Mouse (Mus musculus): Measurements from ENCODE around the gene M1ap. TPM values are rescaled to one million over a fixed set of nuclear protein-coding genes. Genes with fewer than 3 reads are reported as not detected.
A peak's percentile ranks its signal among the peaks of the same experiment; 100 is the strongest.

The M1ap gene
- polyA plus RNA-seq, 1 experiment from 2014 or later, result 12.3 TPM

DNA sequence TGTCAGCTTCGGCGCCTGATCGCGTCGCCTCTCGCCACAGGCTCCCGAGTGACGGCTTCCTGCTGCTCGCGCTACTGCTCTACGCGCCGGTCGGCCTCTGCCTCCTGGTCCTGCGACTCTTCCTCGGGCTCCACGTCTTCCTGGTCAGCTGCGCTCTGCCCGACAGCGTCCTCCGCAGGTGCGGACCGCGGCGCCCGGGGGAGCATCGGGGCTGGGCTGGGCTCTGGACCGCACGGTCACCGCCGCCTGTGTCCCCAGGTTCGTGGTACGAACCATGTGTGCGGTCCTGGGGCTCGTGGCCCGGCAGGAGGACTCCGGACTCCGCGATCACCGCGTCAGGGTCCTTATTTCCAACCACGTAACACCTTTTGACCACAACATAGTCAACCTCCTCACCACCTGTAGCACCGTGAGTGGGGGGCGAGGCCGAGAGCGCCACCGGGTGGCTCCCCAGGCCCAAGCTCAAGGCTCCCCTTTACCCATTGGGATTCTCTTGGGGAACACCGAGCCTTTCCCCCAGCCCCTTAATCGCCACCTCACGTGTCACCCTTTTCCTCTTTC lies 108.2 kb downstream of the M1ap start, which contains the start of gene Htra2:
Htra2 (minus strand) TSS at position 403 of the 561 bp plus-strand sequence.
- WGBS (ENCODE audit: insufficient replicate concordance), result under 1% methylated on average over 50 of the region's 50 CpGs
- Histone ChIP-seq H3K4me3 (replicated peaks) (peak within 1 kb of the TSS; percentile 77), H3K9ac (peak within 1 kb of the TSS; percentile 95), H3K27ac (replicated peaks) (peak within 1 kb of the TSS; percentile 94), H3K9me3 (replicated peaks) (no peaks in the 10 kb centered on the region), H3K4me1 (replicated peaks) (peaks cover 73% of the 10 kb centered on the region), H3K36me3 (replicated peaks) (peaks cover 50% of the 10 kb centered on the region), H3K4me2 (peak within 1 kb of the TSS; percentile 91), H3K27me3 (peaks cover 5% of the 10 kb centered on the region)
- peak; percentile 22 for ATAC-seq (ENCODE audit: insufficient read depth)

DNA sequence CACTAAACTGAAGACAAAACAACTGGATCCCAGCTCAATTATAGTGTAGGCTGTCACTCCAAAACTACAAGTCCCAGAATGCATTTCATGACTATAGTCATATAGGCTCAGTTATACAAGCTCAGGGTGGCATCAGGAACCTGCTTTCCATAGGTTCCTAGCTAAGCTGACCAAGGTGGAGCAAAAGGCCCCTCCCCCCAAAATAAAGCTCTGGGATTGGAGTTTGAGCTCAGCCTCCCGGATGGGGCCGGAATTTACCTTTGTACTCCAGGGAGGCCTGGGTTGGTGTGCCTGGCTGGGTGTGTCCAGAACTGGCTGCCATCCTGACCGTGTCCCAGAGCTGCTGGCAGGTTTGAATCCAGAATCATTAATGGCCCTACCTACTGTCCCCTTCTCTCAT lies 111.1 kb downstream of the M1ap start, which contains the start of gene Dqx1:
Dqx1 (plus strand) TSS at position 55 of the 400 bp plus-strand sequence.
- WGBS (ENCODE audit: insufficient replicate concordance), result 65% methylated on average over 3 of the region's 3 CpGs
- Histone ChIP-seq H3K4me2 (peak within 1 kb of the TSS; percentile 50), H3K36me3 (replicated peaks) (peaks cover 30% of the 10 kb centered on the region), H3K9me3 (replicated peaks) (no peaks in the 10 kb centered on the region), H3K4me1 (replicated peaks) (peaks cover 51% of the 10 kb centered on the region), H3K27me3 (peaks cover 33% of the 10 kb centered on the region), H3K9ac (peak within 1 kb of the TSS; percentile 25; the same call in 1 of the 2 replicates), H3K27ac (replicated peaks) (peak within 1 kb of the TSS; percentile 63), H3K4me3 (replicated peaks) (peak within 1 kb of the TSS; percentile 77)
- ATAC-seq (ENCODE audit: insufficient read depth), result no peak

DNA sequence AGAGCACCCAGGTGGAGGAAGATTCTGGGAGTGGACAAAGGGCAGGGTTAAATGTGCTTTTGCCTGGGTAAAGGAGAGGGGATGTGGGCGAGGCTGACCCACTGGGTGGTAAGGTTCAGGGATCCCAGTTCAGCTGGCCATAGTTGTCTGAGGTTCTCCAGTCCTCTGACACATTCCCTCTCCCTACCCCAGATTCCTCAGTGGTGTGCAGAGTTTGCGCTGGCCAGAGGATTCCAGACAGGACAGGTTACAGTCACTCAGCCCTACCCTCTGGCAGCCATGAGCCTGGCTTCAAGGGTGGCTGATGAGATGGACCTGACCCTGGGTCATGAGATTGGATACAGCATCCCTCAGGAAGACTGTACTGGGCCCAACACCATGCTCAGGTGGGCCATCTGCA lies 112.0 kb downstream of the M1ap start:
- Histone ChIP-seq H3K4me2 (peak overlapping the region; percentile 50), H3K4me1 (replicated peaks) (peaks cover 43% of the 10 kb centered on the region), H3K27me3 (peaks cover 42% of the 10 kb centered on the region), H3K9ac (peak overlapping the region; percentile 25; the same call in 1 of the 2 replicates), H3K4me3 (replicated peaks) (peak overlapping the region; percentile 38), H3K27ac (replicated peaks) (0 out of 2 replicates have a peak overlapping the region, but pooled peaks have one; percentile 63), H3K9me3 (replicated peaks) (no peaks in the 10 kb centered on the region), H3K36me3 (replicated peaks) (peaks cover 30% of the 10 kb centered on the region)
- 71% methylated on average over 2 of the region's 2 CpGs for WGBS (ENCODE audit: insufficient replicate concordance)
- no peak for ATAC-seq (ENCODE audit: insufficient read depth)

- H3K27ac ChIP-seq (replicated peaks), result no peak overlapping the region
- H3K9ac ChIP-seq, result no peak overlapping the region
- H3K9me3 ChIP-seq (replicated peaks), result no peaks in the 10 kb centered on the region
- ATAC-seq (ENCODE audit: insufficient read depth), result no peak
- H3K36me3 ChIP-seq (replicated peaks), result no peaks in the 10 kb centered on the region
- peaks cover 28% of the 10 kb centered on the region for H3K4me1 ChIP-seq (replicated peaks)
- WGBS (ENCODE audit: insufficient replicate concordance), result 31% methylated on average over 8 of the region's 8 CpGs
- no peak overlapping the region for H3K4me2 ChIP-seq
- H3K4me3 ChIP-seq (replicated peaks), result no peak overlapping the region
- peaks cover 100% of the 10 kb centered on the region for H3K27me3 ChIP-seq
Observed at GRCm38 (mm10) chr6:83065995-83066394, 119.3 kb downstream of the M1ap start.

- peaks cover 32% of the 10 kb centered on the region for H3K4me1 ChIP-seq (replicated peaks)
- no peak overlapping the region for H3K4me2 ChIP-seq
- 29% methylated on average over 6 of the region's 6 CpGs for WGBS (ENCODE audit: insufficient replicate concordance)
- H3K9ac ChIP-seq, result no peak overlapping the region
- no peak overlapping the region for H3K27ac ChIP-seq (replicated peaks)
- H3K4me3 ChIP-seq (replicated peaks), result no peak overlapping the region
- peaks cover 100% of the 10 kb centered on the region for H3K27me3 ChIP-seq
- no peak for ATAC-seq (ENCODE audit: insufficient read depth)
- no peaks in the 10 kb centered on the region for H3K36me3 ChIP-seq (replicated peaks)
- H3K9me3 ChIP-seq (replicated peaks), result no peaks in the 10 kb centered on the region
Observed at GRCm38 (mm10) chr6:83066441-83066840, 119.7 kb downstream of the M1ap start.

DNA sequence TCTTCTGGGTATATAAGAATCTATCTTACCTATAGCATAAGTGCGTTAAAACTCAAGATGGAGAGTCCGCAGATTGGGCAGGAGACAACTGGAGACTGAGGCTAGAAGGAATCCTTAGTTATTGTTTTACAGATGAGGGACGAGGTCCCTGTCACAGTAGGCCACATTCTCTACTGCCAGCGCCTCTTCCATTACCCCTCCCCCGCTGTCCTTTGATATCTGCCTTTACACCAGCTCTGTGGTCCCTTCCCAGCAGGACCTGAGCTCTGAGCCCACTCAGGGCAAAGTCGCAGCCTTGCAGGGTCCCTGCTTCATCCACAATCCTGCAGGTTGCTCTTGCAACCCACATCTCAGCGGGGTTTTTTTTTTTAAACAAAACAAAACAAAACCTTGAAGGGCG lies 121.5 kb downstream of the M1ap start:
- 11% methylated on average over 8 of the region's 8 CpGs for WGBS (ENCODE audit: insufficient replicate concordance)
- ATAC-seq (ENCODE audit: insufficient read depth), result no peak
- Histone ChIP-seq H3K36me3 (replicated peaks) (no peaks in the 10 kb centered on the region), H3K27ac (replicated peaks) (no peak overlapping the region), H3K9ac (no peak overlapping the region), H3K4me2 (peak overlapping the region; percentile 54), H3K27me3 (peaks cover 100% of the 10 kb centered on the region), H3K4me3 (replicated peaks) (peak overlapping the region; percentile 32; the same call in 1 of the 2 replicates), H3K9me3 (replicated peaks) (no peaks in the 10 kb centered on the region), H3K4me1 (replicated peaks) (peaks cover 32% of the 10 kb centered on the region)

DNA sequence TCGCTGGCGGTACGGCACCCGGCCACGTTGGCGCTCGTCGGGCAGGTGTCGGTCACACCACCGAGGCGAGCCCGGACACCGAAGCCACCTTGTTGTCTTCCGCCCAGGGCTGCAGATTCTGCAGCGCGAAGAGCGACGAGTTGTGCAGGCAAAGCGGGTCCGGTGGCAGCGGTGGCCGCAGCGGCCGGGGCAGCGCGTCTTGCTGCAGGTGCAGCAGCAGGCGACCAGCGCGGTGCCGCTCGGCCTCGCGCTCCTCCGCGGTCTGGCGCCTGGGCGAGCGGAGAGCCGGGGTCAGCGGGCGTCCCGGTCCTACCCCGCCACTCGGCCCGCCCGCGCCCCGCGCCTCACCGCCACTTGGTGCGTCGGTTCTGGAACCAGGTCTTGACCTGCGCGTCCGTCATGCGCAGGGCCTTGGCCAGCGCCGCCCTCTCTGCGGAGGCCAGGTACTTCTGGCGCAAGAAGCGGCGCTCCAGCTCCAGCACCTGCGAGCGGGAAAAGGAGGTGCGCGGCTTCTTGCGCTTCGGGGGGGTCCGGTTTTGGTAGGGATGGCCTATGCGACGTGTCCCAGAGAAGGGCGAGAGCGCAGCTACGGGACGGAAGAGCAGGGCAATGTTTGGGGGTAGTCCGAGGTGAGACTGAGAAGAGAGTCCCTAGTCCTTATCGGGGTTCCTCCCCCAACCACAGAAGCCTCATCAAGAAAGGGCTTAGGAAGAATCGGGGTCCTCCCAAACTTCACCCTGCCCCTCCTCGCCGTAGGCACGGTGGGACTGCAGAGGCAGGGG lies 122.2 kb downstream of the M1ap start:
- H3K4me2 ChIP-seq, result peak overlapping the region; percentile 54
- H3K36me3 ChIP-seq (replicated peaks), result no peaks in the 10 kb centered on the region
- H3K4me1 ChIP-seq (replicated peaks), result peaks cover 32% of the 10 kb centered on the region
- peaks cover 100% of the 10 kb centered on the region for H3K27me3 ChIP-seq
- H3K9ac ChIP-seq, result no peak overlapping the region
- H3K9me3 ChIP-seq (replicated peaks), result no peaks in the 10 kb centered on the region
- H3K4me3 ChIP-seq (replicated peaks), result peak overlapping the region; percentile 32
- WGBS (ENCODE audit: insufficient replicate concordance), result 2% methylated on average over 81 of the region's 81 CpGs
- H3K27ac ChIP-seq (replicated peaks), result no peak overlapping the region
- ATAC-seq (ENCODE audit: insufficient read depth), result no peak

DNA sequence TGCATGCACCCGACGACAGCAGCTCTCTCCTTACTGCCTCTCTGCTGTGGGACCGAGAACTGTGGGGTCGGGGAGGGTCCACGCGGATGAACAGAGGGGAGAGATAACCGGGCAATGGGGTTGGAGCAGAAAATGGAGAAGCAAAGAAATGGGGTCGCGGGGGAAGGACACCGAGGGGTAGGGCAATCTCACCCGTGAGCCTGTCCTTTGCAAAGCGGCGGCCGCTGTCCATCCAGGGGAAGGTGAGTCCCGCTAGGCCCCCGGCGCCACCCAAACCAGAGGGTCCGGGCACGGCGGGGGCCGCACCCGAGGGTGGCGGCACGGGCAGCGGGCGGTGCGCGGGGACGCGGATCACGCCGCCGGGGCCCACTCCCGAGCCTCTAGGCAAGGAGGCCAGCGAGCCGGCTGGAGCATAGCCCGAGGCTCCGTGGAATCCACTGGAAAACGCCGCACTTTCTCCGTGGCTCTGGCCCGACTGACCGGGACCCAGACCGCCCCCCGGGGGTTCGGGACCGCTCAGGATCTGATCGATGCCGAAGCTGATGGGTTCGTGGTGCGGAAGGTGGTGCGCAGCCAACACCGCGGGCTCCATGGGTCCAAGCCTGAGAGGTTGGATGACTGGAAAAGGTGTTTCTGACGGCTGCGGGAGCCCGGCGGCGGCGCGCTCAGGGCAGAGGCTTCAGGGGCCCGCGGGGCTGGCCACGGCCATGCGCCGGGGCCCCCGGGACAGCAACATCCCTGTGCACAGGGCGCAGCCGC lies 123.0 kb downstream of the M1ap start:
- Histone ChIP-seq H3K9me3 (replicated peaks) (no peaks in the 10 kb centered on the region), H3K4me2 (peak overlapping the region; percentile 54), H3K9ac (no peak overlapping the region), H3K36me3 (replicated peaks) (no peaks in the 10 kb centered on the region), H3K27me3 (peaks cover 100% of the 10 kb centered on the region), H3K4me1 (replicated peaks) (peaks cover 32% of the 10 kb centered on the region), H3K4me3 (replicated peaks) (peak overlapping the region; percentile 32), H3K27ac (replicated peaks) (no peak overlapping the region)
- 2% methylated on average over 69 of the region's 69 CpGs for WGBS (ENCODE audit: insufficient replicate concordance)
- ATAC-seq (ENCODE audit: insufficient read depth), result no peak

- Histone ChIP-seq H3K27me3 (peaks cover 100% of the 10 kb centered on the region), H3K36me3 (replicated peaks) (no peaks in the 10 kb centered on the region), H3K27ac (replicated peaks) (no peak within 1 kb of the TSS), H3K9ac (no peak within 1 kb of the TSS), H3K4me3 (replicated peaks) (peak within 1 kb of the TSS; percentile 32), H3K4me1 (replicated peaks) (peaks cover 32% of the 10 kb centered on the region), H3K4me2 (peak within 1 kb of the TSS; percentile 54), H3K9me3 (replicated peaks) (no peaks in the 10 kb centered on the region)
- 4% methylated on average over 10 of the region's 10 CpGs for WGBS (ENCODE audit: insufficient replicate concordance)
- ATAC-seq (ENCODE audit: insufficient read depth), result no peak
Observed at GRCm38 (mm10) chr6:83070247-83070310, 123.4 kb downstream of the M1ap start, which contains the start of gene Tlx2. Gene Tlx2, minus strand, starts transcription at chr6:83070293.

DNA sequence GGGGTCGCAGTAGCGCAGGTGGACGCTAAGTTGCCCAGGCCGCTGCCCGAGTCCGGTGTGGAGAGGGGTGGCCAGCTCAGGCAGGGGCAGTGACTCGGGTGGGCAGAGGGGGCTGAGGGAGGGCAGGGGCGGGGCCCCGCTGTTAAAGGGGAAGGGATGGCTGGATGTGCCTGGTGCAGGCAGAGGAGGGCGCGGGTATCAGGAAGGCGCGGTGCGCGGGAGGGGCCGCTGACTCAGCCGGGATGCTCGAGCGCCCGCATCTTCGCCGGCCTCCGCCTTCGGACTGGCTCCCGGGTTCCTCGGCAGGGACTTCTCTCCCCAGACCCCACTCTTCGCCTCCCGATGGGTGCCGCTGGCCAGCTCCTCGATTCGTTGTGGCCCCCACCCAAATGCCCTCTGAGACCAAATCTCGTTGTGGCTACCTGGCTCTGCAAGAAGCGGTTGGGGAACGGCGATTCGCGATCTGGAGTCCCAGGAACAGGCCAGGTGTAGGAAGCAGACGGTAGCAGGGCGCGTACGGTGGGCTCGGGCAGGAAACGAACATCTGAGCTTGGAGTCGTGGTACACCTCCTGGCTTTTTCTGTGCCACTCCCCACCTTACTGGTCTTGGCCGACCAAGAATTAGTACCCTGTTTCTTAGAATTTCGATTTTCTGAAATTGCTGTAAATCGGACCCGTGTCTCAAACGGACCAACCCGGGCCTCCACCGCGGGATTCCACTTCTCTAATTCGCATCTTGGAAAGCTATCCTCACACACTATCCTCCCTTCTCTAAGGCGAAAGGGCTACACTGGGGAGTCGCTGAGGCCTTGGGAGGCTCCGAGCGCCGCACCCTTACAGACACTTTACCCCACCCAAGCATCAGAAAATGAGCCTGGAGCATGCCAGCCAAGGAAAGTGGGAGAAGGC lies 123.9 kb downstream of the M1ap start:
- H3K27me3 ChIP-seq, result peaks cover 100% of the 10 kb centered on the region
- ATAC-seq (ENCODE audit: insufficient read depth), result no peak

More for the DNA sequence above, 123.9 kb downstream of the M1ap start:
- Histone ChIP-seq H3K4me2 (peak overlapping the region; percentile 27), H3K36me3 (replicated peaks) (no peaks in the 10 kb centered on the region), H3K9me3 (replicated peaks) (no peaks in the 10 kb centered on the region), H3K4me3 (replicated peaks) (peak overlapping the region; percentile 18; the same call in 1 of the 2 replicates), H3K9ac (no peak overlapping the region), H3K4me1 (replicated peaks) (peaks cover 32% of the 10 kb centered on the region), H3K27ac (replicated peaks) (no peak overlapping the region)
- WGBS (ENCODE audit: insufficient replicate concordance), result 2% methylated on average over 56 of the region's 58 CpGs

Measured in liver, embryonic 15.5 days (tissue).